9 mouse cellular contexts compared by ENCODE assay signal in genomic region chr10:84754851-84755785, GRCm38 (mm10). TPM values are rescaled to one million over a fixed set of nuclear protein-coding genes. Genes with fewer than 3 reads are reported as not detected.
DNase-seq lines count a peak whose midpoint lies in the region; ATAC-seq and TF ChIP-seq lines count a peak whose summit lies in the region.
"Had no signal": no experiment of that assay in that cellular context is flagged by ENCODE, and none has a peak within 500 bp of the region (broad histone marks: within the 10 kb centered on the region; RNA-seq: fewer than 3 reads in every experiment).

No protein-coding gene starts in this region.

- H3K9me3 ChIP-seq in hindbrain, embryonic 15.5 days: no peaks in the 10 kb centered on the region

- 1% methylated on average over 64 of the region's 66 CpGs for WGBS in hindbrain, embryonic 15.5 days

- no peak for TF ChIP-seq CTCF in testis, adult 2 months (IDR thresholded peaks at IDR 0.05; ENCODE audit: control insufficient read depth, insufficient read depth, insufficient replicate concordance, low read depth, low read length)

- no peaks in the 10 kb centered on the region for H3K36me3 ChIP-seq in testis, adult 2 months (ENCODE audit: control insufficient read depth, insufficient read depth, low read length)
- no peaks in the 10 kb centered on the region for H3K36me3 ChIP-seq in hindbrain, embryonic 15.5 days

- peak; percentile 71 for ATAC-seq in hindbrain, embryonic 15.5 days (ENCODE audit: low FRiP score, low read depth)
- peak; percentile 44 for ATAC-seq in megakaryocyte progenitor cell, adult 5-6 weeks (replicated peaks; ENCODE audit: poor library complexity)

- H3K4me3 ChIP-seq in testis, adult 2 months (ENCODE audit: control insufficient read depth, low read depth, low read length): peak overlapping the region; percentile 42; the same call in 1 of the 2 replicates
- H3K4me3 ChIP-seq in hindbrain, embryonic 15.5 days: peak overlapping the region; percentile 40

- peak; percentile 19 to 29 for DNase-seq in cerebellum, postnatal 25 days
- DNase-seq in cerebellum, adult 11-12 months: no peak
- no peak for DNase-seq in testis, postnatal 14 days (ENCODE audit: low spot score)
- DNase-seq in testis, postnatal 10 days (ENCODE audit: low spot score): peak; percentile 59
- no peak for DNase-seq in left cerebral cortex, adult 18-20 months (ENCODE audit: low spot score in 2 of 2)

- peak overlapping the region; percentile 42; the same call in 1 of the 2 replicates for H3K9ac ChIP-seq in hindbrain, embryonic 15.5 days

- TF ChIP-seq POLR2A in testis, adult 2 months (IDR thresholded peaks at IDR 0.05; ENCODE audit: control insufficient read depth, low read depth, low read length): no peak

- H3K4me1 ChIP-seq in testis, adult 2 months (ENCODE audit: control insufficient read depth, insufficient read depth, low read length): peaks cover 44% of the 10 kb centered on the region
- peaks cover 54% of the 10 kb centered on the region for H3K4me1 ChIP-seq in hindbrain, embryonic 15.5 days (replicated peaks)

- no peak overlapping the region for H3K27ac ChIP-seq in testis, adult 2 months (ENCODE audit: control insufficient read depth, insufficient read depth, low read depth, low read length)
- H3K27ac ChIP-seq in hindbrain, embryonic 15.5 days (replicated peaks): peak overlapping the region; percentile 88

- H3K4me2 ChIP-seq in hindbrain, embryonic 15.5 days: peak overlapping the region; percentile 66

- peaks cover 23% of the 10 kb centered on the region for H3K27me3 ChIP-seq in testis, adult 2 months (ENCODE audit: control insufficient read depth, insufficient read depth, low read length)
- H3K27me3 ChIP-seq in hindbrain, embryonic 15.5 days: peaks cover 25% of the 10 kb centered on the region

RNA-seq across cellular contexts. Expression of gene Rfx4, which starts 0.7 kb away (rescaled TPM):
- polyA plus RNA-seq in testis, adult 2 months (2012; rRNA removed): 83.8 and 93.1 TPM in 2 replicates
- polyA plus RNA-seq in hindbrain, embryonic 15.5 days (2015; fragmentation: Nextera tagmentation; extraction: Ambion mirVana): 18.0 and 23.7 TPM in 2 replicates
- not detected in 2 replicates for total RNA-seq in megakaryocyte progenitor cell, adult 5-6 weeks (2015)
- total RNA-seq in megakaryocyte progenitor cell, adult 5-6 weeks (2017): not detected in 2 replicates
- 10 to 100 TPM; 10.1 to 12.5 TPM for total RNA-seq in left cerebral cortex, adult 18-20 months (2021)
- polyA plus RNA-seq: C2C12 had no signal

Comparison
In these comparisons a context has a peak if more than half of its experiments do, and no peak if none do; other contexts are left out.
1. DNase-seq: peak in cerebellum, postnatal 25 days (2 of 2) and testis, postnatal 10 days (single experiment); none in cerebellum, adult 11-12 months (single experiment), testis, postnatal 14 days (single experiment) and left cerebral cortex, adult 18-20 months (0 of 2).
2. RNA of gene Rfx4, which starts 0.7 kb away (total RNA-seq): 10.1 to 12.5 TPM in left cerebral cortex, adult 18-20 months; not detected in megakaryocyte progenitor cell, adult 5-6 weeks; every median in the first group is over 10 times any median in the second.